Mouse (Mus musculus) adrenal gland, postnatal 14 days (tissue): Measurements from ENCODE around the gene Trim23. TPM values are rescaled to one million over a fixed set of nuclear protein-coding genes. Genes with fewer than 3 reads are reported as not detected.
"Not testable (repeated sequence)": the region's sequence is repeated elsewhere in the genome, so short reads cannot be mapped to it uniquely, and the experiment has no call there.

Experiments
- DNase-seq: peaks from one replicate; pipeline ENCODE4 v3.0.0; 2021; ENCODE audit warnings: mixed read lengths
- long read RNA-seq, 2 experiments: library from polyadenylated mRNA; stranded (forward); transcript quantifications; one replicate each; pipeline ENCODE4 v2.0.0; 2021
- total RNA-seq: library from RNA; stranded (reverse); gene quantifications from 2 replicates; pipeline ENCODE4 v1.2.3, GENCODE M21; 2021

Trim23 gene
- 17.3 and 18.8 TPM in 2 replicates for total RNA-seq
- long read RNA-seq, experiment 1, partial matches to known transcripts, result 1 of 5 reads
- long read RNA-seq, experiment 1, other reads (novel, unspliced or antisense), result 0 of 5 reads
- long read RNA-seq, experiment 2, partial matches to known transcripts, result 0 of 4 reads
- long read RNA-seq, experiment 2, other reads (novel, unspliced or antisense), result 1 of 4 reads

DNA sequence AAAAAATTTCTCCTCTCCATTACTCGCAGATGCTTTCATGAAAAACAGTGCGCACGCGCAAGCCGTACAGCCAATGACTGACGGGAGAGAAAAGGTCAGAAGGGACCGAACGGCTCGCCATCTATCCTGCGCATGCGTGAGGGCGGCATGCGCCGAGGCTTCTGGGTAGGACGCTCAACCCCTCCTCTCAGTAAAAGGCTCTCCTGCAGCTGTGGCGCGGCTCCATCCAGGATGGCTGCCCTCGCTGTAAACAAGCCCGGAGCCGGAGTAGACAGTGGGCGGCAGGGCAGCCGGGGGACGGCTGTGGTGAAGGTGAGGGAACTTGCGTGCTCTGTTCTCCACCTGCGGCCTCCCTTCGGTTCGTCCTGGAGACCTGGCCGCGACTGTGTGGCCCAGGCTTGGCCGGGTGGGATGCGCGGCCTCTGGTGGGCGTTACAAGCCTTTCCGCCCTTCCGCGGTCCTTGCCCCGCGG, at the start of gene Trim23:
TSS of gene Trim23 (plus strand) at position 148 of the 472 bp plus-strand sequence.
- DNase-seq, result peak; percentile 98

DNA sequence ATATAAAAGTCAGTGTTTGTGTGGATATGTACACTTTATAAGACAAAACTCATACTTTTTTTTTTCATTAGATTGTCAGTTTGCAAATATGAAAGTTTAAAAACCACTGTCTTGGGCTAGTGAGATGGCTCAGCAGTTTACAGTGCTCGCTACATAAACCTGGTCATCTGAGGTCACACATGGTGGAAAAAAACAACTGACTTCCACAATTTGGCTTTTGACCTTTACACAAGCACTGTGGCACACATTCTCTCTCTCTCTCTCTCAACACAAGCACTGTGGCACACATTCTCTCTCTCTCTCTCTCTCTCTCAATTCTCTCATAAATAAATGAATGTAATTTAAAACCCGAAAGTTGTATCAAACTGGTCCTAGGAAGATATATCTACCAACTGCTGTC, 46.0 kb upstream of the Trim23 start:
- no peak for DNase-seq

DNA sequence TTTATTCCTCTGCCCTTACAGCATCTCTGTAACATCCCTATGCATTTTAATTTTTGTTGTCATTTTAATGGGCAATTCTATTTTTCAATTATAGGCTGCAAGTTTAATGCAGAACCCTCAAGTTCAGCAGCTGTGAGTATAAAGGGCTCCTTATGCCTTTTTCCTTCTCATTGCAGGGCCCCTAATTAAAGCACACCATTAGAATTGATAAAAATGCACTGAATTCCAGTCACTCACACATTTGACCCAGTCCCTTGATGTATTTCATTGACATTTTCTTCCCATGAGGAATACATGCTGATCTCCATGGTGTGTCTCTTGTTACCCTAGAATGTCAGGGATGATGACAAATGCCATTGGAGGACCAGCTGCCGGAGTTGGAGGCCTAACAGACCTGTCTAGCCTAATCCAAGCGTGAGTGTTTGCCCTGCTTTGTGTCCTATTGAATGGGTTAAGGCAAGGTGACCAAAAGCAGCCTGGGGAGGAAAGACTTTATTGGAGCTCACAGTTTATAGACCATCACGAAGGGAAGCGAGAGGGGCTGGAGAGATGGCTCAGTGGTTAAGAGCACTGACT, 44.0 kb upstream of the Trim23 start:
- DNase-seq, result no peak

DNA sequence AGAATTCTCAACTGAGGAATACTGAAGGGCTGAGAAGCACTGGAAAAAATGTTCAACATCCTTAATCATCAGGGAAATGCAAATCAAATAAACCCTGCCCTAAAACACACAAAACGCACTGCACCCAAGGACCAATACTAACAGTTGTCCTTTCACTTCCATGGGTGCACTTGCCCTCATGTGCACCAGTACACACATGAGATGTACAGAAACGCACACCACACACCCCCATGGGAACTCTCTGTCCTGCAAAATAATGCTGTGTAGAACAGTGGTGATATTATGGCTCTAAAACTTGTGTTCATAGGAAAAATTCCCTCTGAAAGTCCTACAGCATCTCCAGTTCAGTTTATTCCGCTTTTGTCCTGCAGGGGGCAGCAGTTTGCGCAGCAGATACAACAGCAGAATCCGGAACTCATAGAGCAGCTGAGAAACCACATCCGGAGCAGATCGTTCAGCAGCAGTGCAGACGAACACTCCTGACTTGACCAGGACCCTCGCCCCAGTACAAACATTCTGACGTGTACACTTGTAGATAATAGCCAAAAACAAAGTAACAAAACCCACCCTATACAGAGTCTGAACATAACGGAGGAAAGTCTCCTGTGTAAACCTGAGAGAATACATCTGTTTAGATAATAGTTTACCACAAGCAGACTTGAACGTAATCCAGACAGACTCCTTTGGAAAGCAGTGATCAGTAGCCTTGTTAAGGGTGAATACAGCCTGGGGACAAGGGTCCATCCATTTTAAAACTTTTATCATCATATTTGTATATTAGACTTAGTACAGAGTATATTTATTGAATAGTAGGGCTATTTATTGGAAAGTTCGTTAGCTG, 39.0 kb upstream of the Trim23 start:
- peak; percentile 89 for DNase-seq

DNA sequence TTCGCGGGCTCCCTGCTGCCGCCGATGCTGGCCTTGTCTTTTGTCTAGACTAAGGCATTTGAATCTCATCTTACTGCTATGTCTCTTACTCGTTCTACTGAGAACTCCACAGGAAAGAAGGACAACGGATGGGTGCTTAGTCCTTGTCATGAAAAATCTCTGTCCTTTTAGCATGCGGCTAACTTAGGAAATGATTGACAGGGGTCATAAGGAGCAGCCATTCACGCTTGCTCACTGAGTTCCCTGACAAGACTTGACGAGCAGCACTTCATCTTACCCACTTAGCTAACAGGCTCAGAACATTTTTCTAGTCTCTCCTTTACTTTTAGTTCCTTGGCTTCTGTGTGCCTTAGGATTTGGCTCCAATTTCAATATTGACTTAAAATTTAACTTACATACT, 33.7 kb upstream of the Trim23 start:
- no peak for DNase-seq

DNA sequence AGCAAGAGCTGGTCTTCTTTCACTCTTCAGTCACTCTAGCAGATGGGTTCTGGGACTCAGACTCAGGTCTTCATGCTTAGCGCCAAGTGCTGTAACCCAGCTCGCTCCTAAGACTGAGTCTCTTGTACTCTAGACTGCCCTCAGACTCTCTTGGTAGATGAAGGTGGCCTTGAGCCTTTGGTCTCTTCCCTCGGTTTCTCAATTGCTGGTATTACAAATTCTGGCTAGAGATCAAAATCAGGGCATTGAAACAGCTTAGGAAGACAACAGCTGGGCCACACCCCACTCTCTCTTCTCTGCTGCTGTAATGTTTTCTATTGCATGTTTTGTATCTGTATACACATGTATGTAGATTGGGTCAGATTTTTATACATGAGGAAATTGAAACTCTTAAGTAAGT, 33.0 kb upstream of the Trim23 start:
- peak; percentile 15 for DNase-seq

DNA sequence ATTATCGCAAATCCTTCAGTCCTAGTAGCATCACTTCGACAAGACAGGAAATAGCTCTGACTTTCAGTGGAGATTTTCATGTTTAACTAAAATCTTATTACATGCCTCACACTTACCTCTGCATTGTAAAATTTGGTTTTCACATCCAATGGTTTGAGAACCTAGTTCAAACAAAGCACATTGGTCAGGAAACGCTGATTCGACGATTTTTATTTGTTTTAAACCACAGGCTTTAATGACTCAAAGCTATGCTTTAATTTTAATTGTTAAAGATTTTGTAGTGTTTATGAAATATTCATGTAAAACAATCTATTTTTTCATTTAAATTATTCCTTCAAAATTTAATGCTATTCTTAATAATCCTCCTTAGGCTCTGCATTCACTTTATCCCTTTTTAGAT, 24.4 kb upstream of the Trim23 start:
- DNase-seq, result no peak

DNA sequence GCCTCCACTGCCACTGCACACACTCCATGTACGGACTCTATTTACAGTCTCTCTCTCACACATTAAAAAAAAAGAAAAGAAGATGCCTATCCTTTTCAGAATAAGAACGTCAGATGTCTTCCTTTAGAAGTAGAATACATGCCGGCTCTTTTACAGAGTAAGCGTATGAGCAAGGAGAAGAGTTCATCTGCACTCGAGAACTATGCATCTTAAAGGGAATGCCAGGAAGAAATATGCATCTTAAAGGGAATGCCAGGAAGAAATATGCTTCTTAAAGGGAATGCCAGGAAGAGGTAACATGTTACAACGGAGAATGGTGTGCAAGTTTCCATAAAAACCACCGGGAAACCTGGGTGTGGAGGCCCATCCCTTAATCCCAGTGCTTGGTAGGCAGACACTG, 23.5 kb upstream of the Trim23 start:
- DNase-seq, result no peak

DNA sequence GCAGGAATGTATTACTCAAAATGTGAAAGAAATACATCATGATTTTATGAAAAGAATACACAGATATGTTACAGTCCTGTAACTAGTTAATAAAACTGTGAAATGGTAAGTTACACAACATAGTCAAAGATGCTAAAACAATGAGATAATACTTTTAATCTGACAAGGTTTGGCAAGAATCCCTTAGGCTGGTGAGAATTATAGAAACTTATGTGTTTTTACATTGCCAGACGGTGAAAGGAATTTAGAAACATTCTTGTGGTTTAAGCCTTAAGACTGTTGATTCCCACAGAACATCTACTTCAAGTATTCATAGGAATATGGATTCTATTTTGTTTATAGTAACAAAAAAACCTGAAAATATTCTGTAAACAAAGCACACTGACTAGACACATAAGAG, 22.9 kb upstream of the Trim23 start:
- DNase-seq, result no peak

DNA sequence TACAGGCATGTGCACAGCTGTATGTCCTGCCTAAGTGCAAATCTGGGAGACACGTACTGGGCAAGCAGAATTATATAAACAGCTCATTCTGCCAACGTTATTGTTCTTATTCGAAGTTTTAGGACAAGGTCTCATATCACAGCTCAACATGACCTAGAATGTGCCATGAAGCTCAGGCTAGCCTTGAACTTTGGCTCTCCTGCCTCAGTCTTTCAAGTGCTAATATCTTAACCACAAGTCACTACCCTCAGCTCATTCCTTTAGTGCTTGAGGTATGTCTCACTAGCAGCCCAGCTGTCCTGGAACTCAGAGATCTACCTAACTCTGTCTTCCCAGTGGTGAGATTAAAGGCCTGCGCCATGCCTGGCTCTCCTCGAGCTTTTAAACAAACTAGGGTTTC, 6.9 kb upstream of the Trim23 start:
- DNase-seq, result peak; percentile 3

DNA sequence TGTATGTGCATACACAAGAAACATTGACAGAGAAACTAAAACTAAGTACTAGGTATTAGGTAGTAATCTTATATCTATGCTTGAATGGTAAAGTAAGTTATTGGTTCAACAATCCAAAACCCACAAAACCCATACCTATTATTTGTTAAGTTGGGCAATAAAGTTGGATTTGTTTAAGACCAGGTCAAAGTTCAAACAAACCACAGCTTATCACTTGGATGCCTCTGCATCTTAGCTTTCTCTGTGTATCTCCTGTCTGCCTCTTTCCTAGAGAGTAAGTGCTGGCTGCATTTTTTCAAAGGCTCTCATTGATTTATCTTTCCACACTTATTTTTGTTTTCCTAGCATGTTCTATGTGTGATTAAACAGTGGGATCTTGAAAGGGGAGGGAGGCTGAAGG, 6.1 kb upstream of the Trim23 start:
- DNase-seq, result no peak

DNA sequence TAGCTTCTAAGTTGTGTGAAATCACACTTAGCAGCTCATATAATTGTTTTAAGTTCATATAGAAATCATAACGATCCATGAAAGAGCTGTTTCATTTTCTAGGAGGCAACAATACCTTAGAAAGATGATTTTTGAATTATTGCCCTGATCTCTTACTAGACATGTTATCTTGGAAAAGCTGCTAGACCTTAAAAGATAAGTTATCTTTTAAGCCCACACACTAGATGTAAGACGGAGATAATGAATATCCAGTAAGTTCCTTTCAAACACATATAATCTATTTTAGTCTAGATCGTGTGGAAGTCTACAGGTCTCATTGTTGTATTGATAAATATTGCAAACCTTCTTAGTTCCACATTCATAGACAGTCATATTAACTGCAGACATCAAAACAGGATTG, 1.7 kb upstream of the Trim23 start:
- DNase-seq, result no peak

DNA sequence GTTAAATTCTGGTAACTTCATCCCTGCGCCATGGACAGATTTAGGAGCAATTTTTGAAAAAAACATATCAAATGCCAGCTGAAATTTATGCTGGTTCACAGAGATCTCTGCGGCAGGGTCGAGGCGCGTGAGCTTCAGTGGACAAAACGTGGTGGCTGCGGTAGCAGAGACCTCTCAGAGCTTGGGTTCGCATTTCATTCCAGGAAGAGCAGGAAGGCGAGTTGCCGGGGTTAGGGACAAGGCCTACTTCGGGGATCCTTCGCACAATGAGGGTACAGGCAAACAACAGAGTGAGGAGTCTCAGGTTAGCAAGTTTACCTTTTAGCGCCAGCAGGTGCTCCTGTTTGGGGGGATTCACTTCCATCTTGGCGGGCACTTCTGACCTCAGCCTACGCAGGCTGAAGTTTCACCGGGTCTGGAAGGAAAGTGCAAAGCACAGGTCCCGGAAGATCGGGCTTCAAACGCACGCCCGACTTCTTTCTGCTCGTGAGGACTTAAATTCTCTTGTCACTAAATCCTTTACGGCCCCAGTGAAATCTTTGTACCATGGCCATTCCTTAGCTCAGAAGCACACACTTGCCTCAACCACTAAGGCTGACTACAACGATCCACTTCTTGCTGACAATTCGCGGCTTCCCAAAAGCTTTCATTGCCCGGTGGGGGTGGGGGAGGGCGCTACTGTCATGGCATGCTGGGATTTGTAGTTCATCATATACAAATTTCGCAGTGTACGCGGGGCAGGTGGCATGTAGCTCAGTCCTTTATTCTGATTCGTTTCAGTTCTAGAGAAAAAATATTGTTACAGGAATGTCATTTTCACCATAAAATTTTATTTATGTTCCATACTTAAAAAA, 574 bp upstream of the Trim23 start, which contains the start of gene Trappc13:
TSS of gene Trappc13 (minus strand) at position 674 of the 854 bp plus-strand sequence.
- peak; percentile 56 for DNase-seq

DNA sequence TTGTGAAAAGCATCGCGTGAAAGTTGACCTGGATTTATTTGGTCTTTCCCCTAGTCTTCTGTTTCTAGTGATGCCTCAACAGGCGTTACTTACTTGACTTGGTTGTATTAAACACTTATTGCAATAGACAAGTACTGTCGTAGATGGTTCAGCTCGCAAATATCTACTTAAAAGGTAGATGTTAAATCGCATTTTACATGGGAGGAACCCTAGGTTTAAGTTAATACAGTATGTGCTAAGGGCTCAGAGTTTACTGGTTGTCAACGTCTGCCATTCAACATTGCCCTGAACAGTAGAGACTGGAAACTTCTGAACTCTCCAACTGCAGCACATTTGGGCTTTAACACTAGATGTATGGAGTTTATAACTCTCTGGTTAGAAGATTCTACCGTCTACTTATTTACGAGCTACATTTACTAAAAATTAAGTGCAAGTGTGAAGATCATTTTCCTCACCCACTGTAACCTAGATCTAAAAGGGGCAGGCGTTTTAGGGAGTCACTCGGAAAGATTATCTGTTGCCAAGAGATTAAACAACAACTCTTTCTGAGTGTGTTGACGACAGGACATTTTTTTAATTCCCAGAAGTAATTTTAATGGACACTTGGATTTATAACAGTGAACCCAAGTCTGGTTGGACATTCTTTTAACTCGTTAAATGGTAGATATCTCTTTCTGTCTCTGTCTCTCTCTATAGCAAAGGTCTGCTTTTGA, 735 bp downstream of the Trim23 start:
- DNase-seq, result no peak

DNA sequence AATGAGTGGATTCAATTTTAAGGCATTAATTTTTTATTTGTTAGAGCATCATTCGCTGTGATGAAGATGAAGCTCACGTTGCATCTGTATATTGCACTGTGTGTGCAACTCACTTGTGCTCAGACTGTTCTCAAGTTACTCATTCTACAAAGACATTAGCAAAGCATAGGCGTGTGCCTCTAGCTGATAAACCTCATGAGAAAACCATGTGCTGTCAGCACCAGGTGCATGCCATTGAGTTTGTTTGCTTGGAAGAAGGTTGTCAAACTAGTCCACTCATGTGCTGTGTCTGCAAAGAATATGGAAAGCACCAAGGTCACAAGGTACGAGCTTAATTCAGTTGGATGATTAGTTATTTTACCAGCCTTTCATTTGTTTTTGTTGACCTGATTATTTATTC, 8.8 kb downstream of the Trim23 start:
- DNase-seq, result no peak

DNA sequence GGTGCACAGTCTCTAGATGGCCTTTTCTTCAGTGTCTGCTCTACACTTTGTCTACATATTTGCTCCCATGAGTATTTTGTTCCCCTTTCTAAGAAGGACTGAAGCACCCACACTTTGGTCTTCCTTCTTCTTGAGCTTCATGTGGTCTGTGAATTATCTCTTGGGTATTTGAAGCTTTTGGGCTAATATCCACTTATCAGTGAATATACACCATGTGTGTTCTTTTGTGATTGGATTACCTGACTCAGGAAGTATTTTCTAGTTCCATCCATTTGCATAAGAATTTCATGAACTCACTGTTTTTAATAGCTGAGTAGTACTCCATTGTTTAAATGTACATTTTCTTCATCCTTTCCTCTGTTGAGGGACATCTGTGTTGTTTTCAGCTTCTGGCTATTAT, 17.3 kb downstream of the Trim23 start:
- not testable (repeated sequence) for DNase-seq

DNA sequence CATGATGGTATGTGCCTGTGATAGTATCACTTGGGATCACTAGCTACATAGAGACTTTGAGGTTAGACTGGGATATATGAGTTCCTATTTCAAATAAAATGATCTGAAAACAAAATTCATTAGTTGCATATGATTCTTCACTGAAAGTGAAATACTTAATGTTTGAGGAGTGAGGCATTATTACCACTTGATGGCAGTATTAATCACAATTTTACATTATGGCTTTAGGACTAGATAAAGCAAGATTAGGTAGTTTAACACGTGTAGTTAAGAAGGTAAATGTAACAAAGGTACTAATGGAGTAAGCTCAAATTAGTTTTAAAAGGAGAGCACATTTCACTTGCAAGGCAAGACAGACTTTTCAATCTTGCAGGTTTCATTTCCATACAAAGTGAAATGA, 25.7 kb downstream of the Trim23 start:
- no peak for DNase-seq

DNA sequence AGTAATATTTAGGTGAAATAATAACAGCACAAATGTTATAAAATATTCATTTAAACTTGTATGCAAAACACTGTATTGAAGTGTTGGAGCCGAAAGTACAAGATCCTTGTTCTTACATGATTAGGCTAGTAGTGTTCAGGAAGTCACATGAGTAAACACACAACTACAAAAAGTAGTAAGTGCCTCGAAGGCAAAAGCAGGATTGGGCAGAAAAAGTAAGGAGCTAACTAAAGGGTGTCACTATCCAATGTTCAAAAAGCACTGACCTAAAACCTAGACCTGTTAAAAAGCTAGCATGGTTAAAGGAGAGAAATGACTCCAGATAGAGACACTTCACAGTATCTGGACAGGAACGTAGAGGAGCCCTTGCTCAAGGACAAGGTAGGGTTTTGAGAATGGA, 48.9 kb downstream of the Trim23 start:
- no peak for DNase-seq

DNA sequence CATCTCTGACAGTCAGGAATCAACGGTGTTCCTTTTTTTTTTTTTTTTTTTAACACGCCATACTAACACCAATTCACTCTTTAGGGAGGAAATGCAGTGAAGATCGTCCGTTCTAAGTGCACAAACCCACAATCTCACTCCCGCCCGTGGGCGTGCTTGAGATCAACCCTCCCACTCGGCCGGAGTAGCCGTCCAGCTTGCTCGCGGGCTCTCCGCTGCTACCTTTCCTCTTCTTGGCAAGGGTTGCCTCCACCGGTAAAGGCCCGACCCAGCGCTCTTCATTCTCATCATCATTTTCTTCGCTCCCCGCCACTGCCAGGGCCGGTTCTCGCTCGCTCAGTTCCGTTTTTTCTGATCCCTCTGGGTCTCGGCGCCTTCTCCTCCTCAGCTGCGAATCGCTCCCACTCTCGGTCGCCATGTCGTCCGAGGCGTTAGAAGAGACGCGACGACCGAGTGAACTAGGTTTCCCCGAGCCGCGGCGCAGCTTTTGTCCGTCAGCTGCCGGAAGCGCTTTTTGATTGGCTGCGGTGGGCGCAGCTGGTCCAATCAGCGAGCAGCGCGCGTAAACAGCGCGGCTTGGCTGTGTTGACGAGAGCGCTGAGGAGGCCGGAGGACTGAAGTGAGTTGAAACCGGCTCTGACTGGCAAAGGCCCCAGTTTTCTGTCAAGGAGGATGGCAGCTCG, 49.9 kb downstream of the Trim23 start, which contains the start of the genes Cenpk and Ppwd1:
TSS of gene Cenpk (plus strand) at position 228 of the 683 bp plus-strand sequence.
TSS of gene Ppwd1 (minus strand) at position 460 of the 683 bp plus-strand sequence.
- peak; percentile 97 for DNase-seq

DNA sequence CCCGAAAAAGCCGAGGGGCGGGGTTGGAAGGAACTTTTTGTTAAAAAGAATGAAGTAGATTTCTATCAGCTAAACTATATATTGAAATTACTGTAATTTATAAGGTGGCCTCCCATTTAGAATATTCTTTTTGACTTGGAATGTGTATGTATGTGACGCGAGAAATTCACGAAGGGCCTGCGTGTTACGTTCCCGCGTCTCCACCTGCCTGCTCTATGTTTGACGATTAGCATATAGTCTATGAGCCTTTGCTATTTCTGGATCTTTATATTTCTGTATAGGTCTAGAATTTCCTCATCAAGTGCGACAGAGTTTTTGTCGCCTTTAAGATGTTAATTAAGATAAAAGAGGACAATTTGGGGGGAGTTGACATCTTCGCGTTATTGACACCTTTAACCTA, 50.6 kb downstream of the Trim23 start:
- no peak for DNase-seq
